Mouse (Mus musculus): Measurements from ENCODE around the gene Tsfm.
A peak's percentile ranks its signal among the peaks of the same experiment; 100 is the strongest.

The Tsfm gene

DNA sequence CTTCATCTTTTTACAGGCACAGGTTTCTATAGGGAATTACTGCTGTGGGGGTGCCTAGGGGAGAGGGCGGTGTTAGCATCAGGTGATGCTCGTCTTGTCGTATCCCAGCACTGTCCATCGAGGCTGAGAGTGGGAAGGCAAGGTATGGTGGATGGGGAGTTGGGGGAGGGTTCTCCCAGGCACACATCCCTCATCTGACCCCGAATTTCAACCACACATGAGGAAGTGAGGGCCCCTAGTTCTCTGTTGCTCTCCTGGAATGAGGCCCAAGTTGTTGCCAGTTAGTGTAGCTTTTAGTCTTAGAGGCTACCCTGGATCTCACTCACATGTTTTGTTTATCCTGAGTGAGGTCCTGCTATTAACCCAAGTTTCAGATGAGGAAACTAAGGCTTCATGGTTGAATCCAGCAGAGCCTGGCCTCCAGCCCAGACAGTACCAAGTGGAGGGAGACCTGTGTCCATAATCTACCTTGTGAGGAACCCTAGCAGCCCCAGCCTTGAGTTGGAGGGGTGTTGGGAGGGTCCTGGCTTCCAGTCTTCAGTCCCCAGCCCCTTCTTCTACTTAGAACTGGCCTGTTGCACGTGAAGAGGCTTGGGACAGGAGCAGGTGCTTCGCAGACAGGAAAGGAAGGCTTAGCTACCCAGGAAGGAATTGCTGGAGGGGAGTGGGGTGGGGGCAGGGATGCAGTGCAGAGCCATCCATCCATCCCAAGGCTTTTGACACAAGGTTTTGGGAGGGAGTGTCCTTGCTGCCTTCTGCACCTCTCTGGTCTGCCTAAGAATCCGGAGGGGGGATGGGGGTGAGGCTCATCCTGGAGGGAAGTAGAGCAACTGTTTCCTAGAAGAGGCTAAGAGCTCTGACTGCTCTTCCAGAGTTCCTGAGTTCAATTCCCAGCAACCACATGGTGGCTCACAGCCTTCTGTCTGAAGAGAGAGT, 43.2 kb downstream of the Tsfm start:
- DNase-seq (ENCODE audit: extremely low read depth, low read depth), result no peak

DNA sequence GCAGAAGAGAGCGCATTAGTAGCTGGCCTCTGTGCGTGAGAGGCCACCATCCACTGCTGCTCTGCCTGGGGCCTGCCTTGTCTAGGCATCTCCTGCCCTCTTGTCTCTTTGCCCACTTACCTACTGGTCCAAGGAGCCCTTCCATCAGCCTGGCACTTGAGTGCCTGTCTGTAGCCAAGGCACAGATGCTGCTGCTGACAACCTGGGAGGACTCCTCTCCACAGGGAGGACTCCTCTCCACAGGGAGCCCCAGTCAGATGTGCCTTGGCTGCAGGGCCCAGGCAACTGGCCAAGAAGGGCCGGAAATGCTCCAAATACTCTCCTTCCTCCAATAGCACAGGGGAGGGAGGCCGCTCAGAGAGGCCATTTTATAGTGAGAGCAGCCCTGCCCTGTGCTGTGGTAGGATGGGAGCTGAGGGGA, 44.1 kb downstream of the Tsfm start:
- DNase-seq (ENCODE audit: extremely low read depth, low read depth), result no peak

DNA sequence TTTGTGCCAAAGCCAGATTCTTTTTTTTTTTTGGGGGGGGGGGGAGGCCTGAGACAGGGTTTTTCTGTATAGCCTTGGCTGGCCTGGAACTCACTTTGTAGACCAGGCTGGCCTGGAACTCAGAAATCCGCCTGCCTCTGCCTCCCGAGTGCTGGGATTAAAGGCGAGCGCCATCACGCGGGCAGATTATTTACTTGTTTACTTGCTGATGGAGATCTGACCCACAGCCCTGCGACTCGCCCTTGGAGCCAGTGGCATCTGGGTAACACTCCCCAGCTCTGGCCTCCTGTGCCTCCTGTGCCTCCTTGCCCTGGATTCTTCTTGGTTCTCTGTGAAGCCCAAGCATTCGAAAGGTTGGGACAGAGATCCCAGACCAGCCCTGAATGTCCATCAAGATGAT, 45.1 kb downstream of the Tsfm start:
- no peak for DNase-seq (ENCODE audit: extremely low read depth, low read depth)

DNA sequence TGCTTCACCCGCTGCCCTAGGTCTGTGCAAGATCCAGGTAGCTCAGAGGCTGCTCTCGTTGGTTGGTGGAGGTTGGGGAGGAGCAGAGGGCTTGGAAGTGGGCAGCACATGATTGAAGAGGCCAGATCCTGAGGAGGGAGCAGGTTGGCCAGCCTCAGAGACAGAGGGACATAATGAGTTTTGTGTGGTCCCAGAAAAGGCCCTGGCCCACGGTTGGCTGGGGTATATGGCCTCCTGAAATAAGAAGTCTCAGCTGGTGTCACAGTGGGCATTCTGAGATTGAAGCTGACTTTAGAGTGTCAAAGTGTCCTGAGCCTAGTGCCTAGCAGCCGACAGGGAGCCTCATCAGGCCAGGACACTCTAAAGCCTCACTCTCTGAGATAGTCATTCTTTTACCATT, 45.5 kb downstream of the Tsfm start:
- DNase-seq (ENCODE audit: extremely low read depth, low read depth), result no peak

DNA sequence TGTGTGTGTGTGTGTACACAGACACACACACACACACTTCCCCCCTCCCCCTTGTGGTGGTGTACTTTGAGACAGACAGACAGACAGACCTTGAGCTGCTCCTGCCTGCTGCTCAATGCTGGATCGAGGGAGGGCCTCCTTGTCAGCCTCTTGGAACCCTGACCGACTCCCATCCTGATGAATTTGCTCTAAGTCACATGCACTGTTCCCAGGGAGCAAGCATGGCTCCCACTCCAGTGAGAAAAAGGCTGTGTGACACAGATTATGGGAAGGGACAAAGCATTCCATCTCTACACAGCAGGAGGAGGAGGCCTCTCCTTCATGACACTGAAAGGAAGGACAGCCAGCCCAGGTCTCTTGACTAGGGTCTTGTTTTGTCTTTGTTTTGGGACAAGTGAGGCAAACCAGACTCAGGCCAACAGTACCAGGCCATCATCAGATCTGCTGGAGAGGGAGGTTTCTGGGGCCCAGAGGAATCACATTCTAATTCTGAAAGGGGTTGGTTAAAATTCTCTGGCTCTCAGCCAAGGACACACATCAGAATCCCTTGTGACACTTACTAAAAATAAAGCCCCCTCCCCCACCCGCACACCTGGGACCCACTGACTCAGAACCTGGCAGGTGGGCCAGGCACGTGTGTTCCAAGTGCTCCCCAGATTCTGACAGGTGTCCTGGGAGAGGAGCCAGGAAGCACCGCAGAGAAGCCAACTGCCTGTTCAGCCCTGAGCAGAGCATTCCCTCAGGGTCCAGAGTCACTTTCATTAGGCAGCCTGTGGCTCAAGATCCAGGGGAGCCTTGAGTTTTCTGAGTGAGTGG, 46.2 kb downstream of the Tsfm start:
- DNase-seq (ENCODE audit: extremely low read depth, low read depth), result no peak

DNA sequence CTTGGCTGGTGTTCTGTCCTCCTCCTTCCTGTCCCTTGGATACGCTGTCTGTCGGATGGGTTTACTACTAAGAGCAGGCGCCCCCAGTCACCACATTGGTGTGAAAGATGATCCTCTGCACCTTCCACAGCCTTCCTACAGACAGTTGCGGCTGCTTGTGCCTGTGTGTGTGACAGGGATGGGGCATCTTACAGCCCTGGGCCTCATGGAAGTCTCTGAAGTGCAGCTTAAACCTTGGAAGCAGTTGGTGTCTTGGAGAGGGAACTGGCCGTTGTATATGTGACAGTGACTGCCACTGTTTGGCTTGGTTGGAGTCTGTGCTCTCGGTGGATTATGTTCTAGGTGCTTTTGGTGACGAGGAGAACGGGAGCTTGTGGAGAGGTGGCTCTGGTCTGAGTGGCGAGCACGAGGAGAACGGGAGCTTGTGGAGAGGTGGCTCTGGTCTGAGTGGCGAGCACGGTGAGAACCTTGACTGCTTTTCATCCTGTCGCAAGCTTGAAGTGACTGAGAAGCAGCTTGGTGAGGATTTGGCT, 47.4 kb downstream of the Tsfm start:
- DNase-seq (ENCODE audit: extremely low read depth, low read depth), result no peak

DNA sequence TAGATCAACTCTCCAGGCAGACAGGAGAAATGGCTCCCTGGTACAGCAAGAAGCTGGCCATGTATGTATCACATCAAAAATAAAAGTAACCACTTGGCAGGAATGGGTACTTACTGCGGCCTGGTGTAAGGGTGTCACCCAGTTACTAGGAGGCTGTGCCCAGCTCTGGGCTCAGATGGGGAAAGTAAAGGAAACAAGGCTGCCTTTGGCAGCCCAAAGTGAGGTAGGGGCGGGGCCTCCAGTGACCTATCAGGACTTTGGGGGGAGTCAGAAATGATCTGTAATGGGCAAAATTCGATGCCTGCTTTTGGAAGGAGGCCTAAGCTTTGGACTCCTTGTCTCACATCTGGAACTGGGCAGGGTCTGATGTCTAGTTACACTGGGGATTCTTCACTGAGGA, 48.9 kb downstream of the Tsfm start:
- DNase-seq (ENCODE audit: extremely low read depth, low read depth), result no peak

DNA sequence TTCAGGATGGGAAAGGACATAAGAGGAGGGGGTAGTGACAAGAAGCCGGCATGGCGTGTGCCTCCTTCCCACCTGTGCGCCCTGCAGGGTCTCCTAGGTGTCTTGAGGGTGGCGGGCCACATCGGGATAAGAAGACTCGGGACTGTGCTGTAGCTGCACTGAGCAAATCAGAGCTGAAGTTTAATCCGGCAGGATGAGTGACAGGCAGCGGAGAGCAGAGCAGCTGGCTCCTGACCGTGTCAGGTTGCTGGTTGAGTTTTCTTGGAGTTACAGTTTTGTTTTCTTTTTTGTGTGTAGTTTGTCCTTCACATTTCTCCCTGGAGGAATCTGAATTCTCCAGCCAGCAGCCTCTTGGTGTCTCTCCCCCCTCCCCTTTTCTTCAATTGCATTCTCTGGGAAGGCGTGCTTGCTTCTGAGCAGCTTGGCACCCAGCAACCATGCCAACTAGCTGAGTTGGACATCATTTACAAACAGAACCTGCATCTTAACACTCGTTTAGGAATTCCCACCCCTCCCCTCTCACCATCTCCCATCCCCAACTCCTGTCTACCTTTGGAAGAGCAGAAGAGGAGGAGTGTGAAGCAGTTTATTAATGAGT, 49.6 kb downstream of the Tsfm start:
- no peak for DNase-seq (ENCODE audit: extremely low read depth, low read depth)

DNA sequence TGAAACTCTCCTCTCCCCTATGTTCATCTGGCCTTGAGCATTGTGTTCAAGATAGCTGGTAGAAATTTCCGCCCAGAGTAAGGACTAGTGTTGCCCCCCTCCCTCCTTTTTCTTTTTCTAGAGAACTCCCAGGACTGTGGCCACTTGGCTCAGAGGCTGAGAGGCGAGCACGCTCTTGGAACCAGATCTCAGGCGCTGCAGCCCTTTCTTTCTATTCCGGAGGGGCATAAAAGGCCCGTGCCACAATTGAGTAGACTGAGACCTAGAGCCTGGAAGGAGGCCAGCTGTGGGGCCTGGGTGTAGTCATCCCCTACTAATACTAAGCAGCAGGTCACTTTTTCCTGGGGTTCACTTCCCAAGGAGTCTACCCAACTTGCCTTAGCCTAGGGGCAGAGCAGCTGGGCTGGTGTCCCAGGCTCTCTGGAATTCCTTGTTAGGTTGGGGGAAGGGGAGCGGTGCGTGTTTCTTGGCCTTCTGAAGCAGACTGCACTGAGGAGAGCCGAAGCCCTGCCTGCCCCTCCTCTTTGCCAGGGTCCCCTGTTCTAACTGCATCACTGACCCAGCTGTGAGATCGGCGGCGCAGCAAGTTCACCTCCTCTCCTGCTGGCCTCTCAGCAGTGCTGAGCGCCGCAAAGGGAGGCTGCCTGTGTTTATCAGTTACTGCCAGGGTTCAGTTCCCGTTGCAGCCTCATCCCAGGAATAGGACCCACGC, 50.3 kb downstream of the Tsfm start:
- DNase-seq (ENCODE audit: extremely low read depth, low read depth), result no peak

DNA sequence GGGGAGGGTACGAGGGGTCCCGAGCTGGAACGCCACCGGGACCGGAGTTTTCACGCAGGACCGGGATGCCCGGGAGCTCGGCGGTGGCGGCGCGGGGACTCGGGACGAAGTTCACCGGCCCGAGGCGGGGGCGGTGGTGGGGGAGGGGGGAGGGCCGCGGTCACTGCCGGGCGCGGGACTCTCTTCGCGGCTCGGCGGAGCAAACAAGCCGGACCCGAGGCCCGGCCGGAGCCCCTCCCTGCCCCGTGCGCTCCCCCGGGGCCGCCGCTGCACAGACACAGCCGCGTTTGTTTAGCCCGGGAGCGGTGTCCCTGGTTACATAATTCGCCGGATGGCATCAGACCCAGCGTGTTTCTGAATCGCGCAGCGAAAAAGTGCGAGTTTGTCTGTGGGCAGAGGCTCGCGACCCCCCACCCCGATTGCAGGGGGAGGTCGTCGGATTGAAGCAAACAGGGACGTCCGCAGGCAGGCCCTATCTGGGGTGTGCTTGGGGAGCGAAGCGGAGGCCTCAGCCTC, 50.9 kb downstream of the Tsfm start:
- no peak for DNase-seq (ENCODE audit: extremely low read depth, low read depth)

DNA sequence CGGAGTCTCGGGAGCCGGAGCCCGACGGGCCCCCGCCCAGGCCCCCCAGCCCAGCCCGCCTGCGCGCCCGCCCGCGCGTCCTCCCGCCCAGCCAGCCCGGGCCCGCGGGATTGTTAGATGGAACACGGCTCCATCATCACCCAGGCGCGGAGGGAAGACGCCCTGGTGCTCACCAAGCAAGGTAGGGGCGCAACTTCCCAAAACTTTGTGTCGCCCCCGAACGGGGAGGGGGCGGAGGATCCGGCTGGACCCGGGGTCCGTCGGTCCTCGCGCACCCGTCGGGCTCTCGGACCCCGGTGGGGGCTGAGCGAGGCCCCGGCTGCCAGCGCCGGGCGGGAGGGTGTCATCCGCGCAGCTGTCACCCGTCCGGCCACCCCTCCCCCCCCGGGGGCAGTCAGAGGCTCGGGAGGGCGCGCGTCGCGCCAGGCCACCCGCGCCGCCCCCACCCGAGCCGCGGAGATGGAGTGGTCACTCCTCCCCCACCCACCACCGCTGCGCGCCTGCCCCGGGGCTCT, 51.5 kb downstream of the Tsfm start:
- DNase-seq (ENCODE audit: extremely low read depth, low read depth), result no peak

DNA sequence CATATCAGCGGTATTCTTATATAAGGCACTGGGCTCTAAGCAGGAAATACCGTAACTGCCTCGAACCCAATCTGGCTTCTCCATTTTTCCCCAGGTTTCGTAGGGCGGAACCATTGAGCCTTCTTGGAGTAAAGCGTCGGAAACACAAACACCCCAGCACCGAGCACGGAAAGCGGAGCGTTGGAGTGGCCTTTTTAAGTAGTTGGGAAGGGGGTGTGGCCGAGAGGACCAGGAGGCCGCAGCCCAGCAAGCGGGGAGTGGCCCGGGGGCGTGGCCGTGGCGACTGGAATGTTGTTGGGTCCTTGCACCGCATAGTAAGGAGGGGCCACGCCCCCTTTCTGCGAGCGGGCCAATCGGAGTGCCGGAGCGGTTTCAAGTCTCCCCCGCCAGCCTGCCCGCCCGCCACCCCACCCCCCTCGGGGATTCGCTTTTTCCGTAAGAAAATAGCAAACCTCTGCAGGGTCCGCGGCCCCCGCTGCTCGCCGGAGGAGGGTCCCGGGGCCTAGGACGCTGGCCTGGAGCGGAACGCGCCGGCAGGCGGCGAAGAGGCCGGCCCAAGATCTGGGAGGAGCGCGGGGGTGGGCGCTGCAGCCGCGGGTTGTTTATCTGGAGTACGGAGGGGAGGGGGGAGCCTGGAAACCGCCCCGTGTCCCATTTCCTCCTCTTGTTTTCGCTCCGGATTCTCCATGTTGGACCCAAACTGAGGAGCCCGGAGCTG, 52.2 kb downstream of the Tsfm start, which contains the start of gene Ctdsp2:
Gene Ctdsp2 (plus strand): TSS at position 441 of the 718 bp plus-strand sequence.
- DNase-seq (ENCODE audit: extremely low read depth, low read depth), result peak; percentile 93

DNA sequence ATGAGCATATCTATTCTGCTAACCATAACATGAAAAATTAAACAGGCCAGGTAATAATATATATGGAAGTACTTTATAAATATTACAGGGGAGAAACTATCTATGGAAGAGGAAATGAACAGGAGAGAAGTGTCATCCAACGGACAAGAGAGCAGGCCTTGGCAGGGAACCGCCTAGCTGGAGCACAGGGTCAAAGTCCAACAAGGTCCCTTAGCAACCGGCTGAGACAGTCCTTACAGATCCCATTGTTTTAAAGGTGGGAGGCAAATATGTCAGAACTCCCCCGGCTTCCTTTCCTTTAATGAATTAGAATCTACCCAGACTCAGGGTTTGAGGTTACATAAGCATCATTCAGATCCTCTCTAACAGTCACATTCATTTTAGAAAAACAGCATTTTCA, 53.6 kb downstream of the Tsfm start:
- no peak for DNase-seq (ENCODE audit: extremely low read depth, low read depth)

DNA sequence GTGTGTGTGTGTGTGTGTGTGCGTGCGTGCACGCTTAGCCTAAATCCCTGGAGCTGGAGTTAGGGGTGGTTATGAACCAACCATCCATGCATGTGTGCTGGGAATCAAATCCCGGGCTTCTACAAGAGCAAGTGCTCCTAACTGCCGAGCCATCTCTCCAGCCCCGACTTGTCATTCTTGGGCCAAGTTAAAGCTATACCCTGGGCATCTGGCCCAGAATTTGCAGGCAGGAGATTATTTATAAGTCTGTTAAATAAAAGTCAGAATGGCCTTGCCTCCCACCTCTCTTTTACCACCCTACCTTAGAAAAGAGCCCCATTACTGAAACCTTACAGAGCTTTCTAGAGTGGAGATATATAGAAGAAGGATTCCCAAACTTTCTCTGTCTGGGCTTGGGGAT, 54.9 kb downstream of the Tsfm start:
- no peak for DNase-seq (ENCODE audit: extremely low read depth, low read depth)

DNA sequence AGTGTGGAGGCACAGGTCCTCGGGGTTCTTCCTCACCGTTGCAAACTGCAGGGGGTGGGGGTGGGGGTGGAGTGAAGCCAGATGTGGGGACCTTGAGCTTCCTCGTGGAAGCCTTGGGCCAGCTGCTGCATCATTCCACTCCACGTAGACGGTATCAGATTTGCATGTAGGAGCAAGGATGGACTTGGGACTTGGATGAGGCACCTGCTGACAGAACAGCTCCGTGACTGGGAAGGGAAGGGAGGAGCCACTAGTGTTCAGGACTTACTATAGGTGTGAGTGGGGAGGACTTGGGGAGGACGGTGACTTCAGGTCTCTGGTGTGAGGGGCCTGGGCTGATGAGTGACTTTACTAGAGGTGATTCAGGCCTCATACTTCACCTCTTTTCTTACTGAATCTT, 57.7 kb downstream of the Tsfm start:
- no peak for DNase-seq (ENCODE audit: extremely low read depth, low read depth)

DNA sequence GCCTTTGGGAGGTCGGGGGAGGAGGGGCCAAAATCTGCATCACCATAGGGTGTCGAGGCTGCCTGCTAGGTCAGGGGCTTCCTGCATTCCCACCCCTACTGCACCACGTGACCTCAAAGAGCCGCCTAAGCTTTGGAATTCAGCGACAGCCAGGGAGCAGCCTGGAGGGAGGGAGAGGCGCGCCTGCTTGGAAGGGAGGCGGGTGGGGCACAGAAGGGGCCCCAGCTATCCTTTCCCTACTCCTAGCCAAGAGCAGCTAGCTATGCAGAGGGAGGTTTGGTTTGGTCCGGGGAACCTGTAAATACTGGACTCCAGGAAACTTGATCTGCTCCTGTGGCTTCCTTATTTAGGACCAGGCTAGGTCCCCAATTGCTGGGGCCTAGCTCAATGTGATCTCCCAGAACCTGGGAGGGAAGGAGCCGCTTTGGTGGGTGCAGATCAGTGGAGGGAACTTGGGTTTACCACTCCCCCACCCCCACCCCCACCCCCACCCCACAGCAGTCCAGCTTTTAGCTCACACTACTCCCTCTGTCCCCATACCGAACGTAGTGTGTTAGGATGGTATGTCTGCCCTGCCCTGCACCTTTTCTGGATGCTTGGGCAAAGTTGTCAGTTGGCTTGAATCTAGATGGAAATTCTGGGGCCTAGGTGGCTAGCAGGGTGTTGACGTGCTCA, 58.5 kb downstream of the Tsfm start:
- DNase-seq (ENCODE audit: extremely low read depth, low read depth), result no peak

DNA sequence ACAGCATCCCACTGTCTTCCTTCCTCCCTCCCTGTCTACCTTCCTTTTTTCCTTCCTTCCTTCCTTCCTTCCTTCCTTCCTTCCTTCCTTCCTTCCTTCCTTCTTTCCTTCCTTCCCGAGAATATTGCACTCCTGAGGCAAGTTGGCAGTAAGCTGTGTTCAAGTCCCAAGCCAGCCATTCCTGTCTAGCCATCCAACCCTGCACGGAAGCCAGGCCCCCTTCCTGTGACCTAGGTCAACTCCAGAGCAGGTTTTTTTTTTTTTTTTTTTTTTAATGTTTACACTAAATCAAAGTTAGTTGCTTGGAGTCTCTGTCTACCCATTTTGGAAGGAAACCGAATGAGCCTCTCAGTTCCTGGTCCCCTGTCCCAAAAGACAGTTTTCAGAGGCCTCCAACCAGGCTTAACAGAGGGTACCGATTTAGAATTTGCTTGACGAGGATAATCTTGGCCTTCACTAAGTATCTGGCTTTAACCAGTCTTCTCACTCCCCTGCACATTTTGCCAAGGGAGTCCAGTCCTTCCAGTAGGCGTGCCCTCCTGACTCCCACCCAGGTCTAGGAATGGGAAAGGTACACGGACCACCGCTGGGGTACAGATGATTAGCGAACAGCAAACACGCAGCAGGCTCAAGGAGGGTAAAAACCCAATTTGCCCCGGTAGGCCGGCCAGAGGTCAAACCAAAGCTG, 59.1 kb downstream of the Tsfm start:
- DNase-seq (ENCODE audit: extremely low read depth, low read depth), result no peak

DNA sequence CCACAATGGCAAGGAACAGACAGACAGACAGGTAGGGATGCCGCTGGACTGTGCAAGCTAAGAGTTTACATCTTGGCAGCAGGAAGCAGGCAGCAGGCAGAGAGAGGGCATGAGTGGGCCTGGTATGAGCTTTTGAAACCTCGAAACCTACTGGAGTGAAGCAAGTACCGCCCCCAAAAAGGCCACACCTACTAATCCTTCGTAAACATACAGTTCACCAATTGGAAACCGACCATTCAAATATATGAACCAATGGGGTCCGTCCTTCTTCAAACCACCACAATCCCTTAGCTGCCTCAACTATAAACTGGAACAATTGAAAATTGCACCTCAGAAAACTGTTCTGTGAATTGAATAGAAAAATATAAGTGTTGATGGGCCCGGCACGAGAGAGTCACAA, 66.8 kb downstream of the Tsfm start:
- DNase-seq (ENCODE audit: extremely low read depth, low read depth), result no peak

DNA sequence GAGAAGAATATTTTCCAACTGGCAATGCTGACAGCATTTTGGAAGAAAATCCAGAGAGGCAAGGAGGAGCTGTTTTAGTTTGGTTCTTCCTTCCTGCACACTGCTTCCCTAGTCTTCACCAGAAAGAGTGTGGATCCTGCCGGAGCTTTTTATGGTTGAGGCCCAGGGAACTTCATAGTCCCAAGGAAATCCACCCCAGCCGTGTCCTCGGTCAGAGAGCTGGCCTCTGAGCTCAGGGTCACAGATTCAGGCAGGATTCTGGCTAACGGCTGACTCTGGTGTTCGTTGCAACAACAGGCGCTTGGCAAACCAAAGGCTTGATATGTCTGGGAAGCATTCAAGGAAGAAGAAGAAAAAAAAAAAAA, 67.7 kb downstream of the Tsfm start:
- DNase-seq (ENCODE audit: extremely low read depth, low read depth), result no peak
